Mouse (Mus musculus): ENCODE data around the gene Ing5.

GRCm38 (mm10) chr1:93857370-93857769 is 53.6 kb downstream of the Ing5 start:
- TF ChIP-seq CTCF (IDR thresholded peaks at IDR 0.05; ENCODE audit: insufficient read depth, low read depth, low read length) (no peak), POLR2A (IDR thresholded peaks at IDR 0.05; ENCODE audit: insufficient read depth, low read depth, low read length) (no peak)
